ENCODE assay signal across 10 mouse cellular contexts in the genomic region with DNA sequence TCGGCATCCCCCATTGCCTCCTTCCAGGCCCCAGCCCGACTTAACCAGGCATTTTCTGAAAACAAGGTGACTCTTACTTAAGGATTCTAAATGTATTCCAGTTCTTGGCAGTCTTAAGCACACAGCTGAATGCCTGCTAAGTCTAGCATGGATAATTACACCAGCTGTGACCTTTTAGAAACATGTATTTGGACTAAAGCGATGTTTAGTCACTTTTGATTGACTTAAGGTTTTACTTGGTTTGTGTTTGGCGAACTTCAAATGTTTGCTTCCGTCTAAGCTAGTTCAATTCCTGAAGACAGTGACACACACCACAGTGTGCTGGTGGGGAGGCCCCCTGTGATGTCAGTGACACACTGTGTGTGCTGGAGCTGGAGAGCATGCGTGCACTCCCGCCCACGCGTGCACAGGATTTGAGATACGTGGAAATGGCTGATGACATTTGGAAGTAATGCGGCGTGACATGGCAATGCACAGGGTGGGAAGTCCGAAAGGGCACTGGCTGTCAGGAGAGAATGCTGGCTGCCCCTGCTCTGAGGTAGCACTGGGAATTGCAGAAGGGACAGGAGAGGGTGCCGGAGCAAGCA.
DNase-seq lines count a peak whose midpoint lies in the region; ATAC-seq and TF ChIP-seq lines count a peak whose summit lies in the region.
"Had no signal": no experiment of that assay in that cellular context is flagged by ENCODE, and none has a peak within 500 bp of the region (broad histone marks: within the 10 kb centered on the region; RNA-seq: fewer than 3 reads in every experiment).

No protein-coding gene starts in this region.

- H3K27me3 ChIP-seq in hindbrain, embryonic 14.5 days (ENCODE audit: control insufficient read depth, insufficient read depth, low read length) = no peaks in the 10 kb centered on the region
- H3K27me3 ChIP-seq in hindbrain, embryonic 13.5 days = no peaks in the 10 kb centered on the region
- H3K27me3 ChIP-seq in midbrain, embryonic 11.5 days (ENCODE audit: control insufficient read depth, insufficient read depth, low read length) = no peaks in the 10 kb centered on the region
- no peaks in the 10 kb centered on the region for H3K27me3 ChIP-seq in midbrain, embryonic 14.5 days (ENCODE audit: control insufficient read depth, insufficient read depth, low read length)
- no peaks in the 10 kb centered on the region for H3K27me3 ChIP-seq in liver, postnatal 0 days (ENCODE audit: insufficient read depth, low read length)

- peaks cover 10% of the 10 kb centered on the region; the same call in 1 of the 2 replicates for H3K4me1 ChIP-seq in hindbrain, embryonic 14.5 days (replicated peaks; ENCODE audit: control insufficient read depth, insufficient read depth, low read length)
- H3K4me1 ChIP-seq in hindbrain, embryonic 13.5 days (replicated peaks) = peaks cover 20% of the 10 kb centered on the region
- no peaks in the 10 kb centered on the region; the same call in 1 of the 2 replicates for H3K4me1 ChIP-seq in midbrain, embryonic 11.5 days (ENCODE audit: control insufficient read depth, insufficient read depth, low read length)
- H3K4me1 ChIP-seq in midbrain, embryonic 14.5 days (ENCODE audit: control insufficient read depth, insufficient read depth, low read length) = peaks cover 4% of the 10 kb centered on the region; the same call in 1 of the 2 replicates
- H3K4me1 ChIP-seq in olfactory bulb, adult 2 months (ENCODE audit: control insufficient read depth, insufficient read depth, low read length) = peaks cover 16% of the 10 kb centered on the region
- no peaks in the 10 kb centered on the region for H3K4me1 ChIP-seq in liver, postnatal 0 days (ENCODE audit: insufficient read depth)

- H3K27ac ChIP-seq in hindbrain, embryonic 14.5 days = no peak overlapping the region; the same call in 1 of the 2 replicates
- H3K27ac ChIP-seq in hindbrain, embryonic 13.5 days = no peak overlapping the region; the same call in 1 of the 2 replicates
- no peak overlapping the region for H3K27ac ChIP-seq in midbrain, embryonic 11.5 days (ENCODE audit: low read depth, low read length)
- H3K27ac ChIP-seq in midbrain, embryonic 14.5 days (replicated peaks; ENCODE audit: low read depth, low read length) = no peak overlapping the region
- H3K27ac ChIP-seq in olfactory bulb, adult 2 months (ENCODE audit: insufficient read depth, low read depth, low read length) = peak overlapping the region; percentile 54; the same call in 1 of the 2 replicates
- no peak overlapping the region for H3K27ac ChIP-seq in liver, postnatal 0 days (ENCODE audit: low read depth)

- TF ChIP-seq POLR2A in olfactory bulb, adult 2 months (IDR thresholded peaks at IDR 0.05; ENCODE audit: insufficient read depth, low read depth, low read length) = no peak

- H3K9ac ChIP-seq in hindbrain, embryonic 14.5 days = no peak overlapping the region
- H3K9ac ChIP-seq in hindbrain, embryonic 13.5 days = no peak overlapping the region
- no peak overlapping the region for H3K9ac ChIP-seq in midbrain, embryonic 11.5 days (ENCODE audit: low read length)
- H3K9ac ChIP-seq in midbrain, embryonic 14.5 days (replicated peaks; ENCODE audit: low read length) = no peak overlapping the region
- H3K9ac ChIP-seq in liver, postnatal 0 days (replicated peaks) = no peak overlapping the region

- no peaks in the 10 kb centered on the region for H3K36me3 ChIP-seq in hindbrain, embryonic 14.5 days (replicated peaks; ENCODE audit: control insufficient read depth, insufficient read depth)
- H3K36me3 ChIP-seq in hindbrain, embryonic 13.5 days = no peaks in the 10 kb centered on the region
- no peaks in the 10 kb centered on the region for H3K36me3 ChIP-seq in midbrain, embryonic 11.5 days (ENCODE audit: control insufficient read depth, insufficient read depth, low read length)
- no peaks in the 10 kb centered on the region for H3K36me3 ChIP-seq in midbrain, embryonic 14.5 days (ENCODE audit: control insufficient read depth, insufficient read depth, low read length)
- H3K36me3 ChIP-seq in liver, postnatal 0 days (replicated peaks; ENCODE audit: insufficient read depth, low read length) = no peaks in the 10 kb centered on the region

- no peak overlapping the region for H3K4me2 ChIP-seq in hindbrain, embryonic 14.5 days (replicated peaks)
- H3K4me2 ChIP-seq in hindbrain, embryonic 13.5 days = no peak overlapping the region
- H3K4me2 ChIP-seq in midbrain, embryonic 11.5 days = no peak overlapping the region
- no peak overlapping the region for H3K4me2 ChIP-seq in midbrain, embryonic 14.5 days (ENCODE audit: low read length)
- no peak overlapping the region for H3K4me2 ChIP-seq in liver, postnatal 0 days (ENCODE audit: low read depth, low read length)

- WGBS in hindbrain, embryonic 14.5 days = 55% methylated on average over 14 of the region's 14 CpGs
- 59% methylated on average over 14 of the region's 14 CpGs for WGBS in hindbrain, embryonic 13.5 days
- 78% methylated on average over 14 of the region's 14 CpGs for WGBS in midbrain, embryonic 11.5 days
- 61% methylated on average over 14 of the region's 14 CpGs for WGBS in midbrain, embryonic 14.5 days
- 34% methylated on average over 14 of the region's 14 CpGs for WGBS in olfactory bulb, adult 2 months
- 83% methylated on average over 14 of the region's 14 CpGs for WGBS in liver, postnatal 0 days (ENCODE audit: insufficient replicate concordance)

- no peak for ATAC-seq in hindbrain, embryonic 14.5 days (ENCODE audit: low FRiP score)
- ATAC-seq in hindbrain, embryonic 13.5 days (ENCODE audit: low FRiP score) = no peak
- no peak for ATAC-seq in midbrain, embryonic 11.5 days (ENCODE audit: low FRiP score)
- no peak for ATAC-seq in midbrain, embryonic 14.5 days (ENCODE audit: low FRiP score, low TSS enrichment)
- ATAC-seq in liver, postnatal 0 days = no peak
- ATAC-seq: intestine, postnatal 0 days had no signal

- H3K9me3 ChIP-seq in hindbrain, embryonic 14.5 days (ENCODE audit: control insufficient read depth, low read length) = no peaks in the 10 kb centered on the region
- H3K9me3 ChIP-seq in hindbrain, embryonic 13.5 days = no peaks in the 10 kb centered on the region
- no peaks in the 10 kb centered on the region for H3K9me3 ChIP-seq in midbrain, embryonic 11.5 days (ENCODE audit: control insufficient read depth, low read length)
- H3K9me3 ChIP-seq in midbrain, embryonic 14.5 days (ENCODE audit: control insufficient read depth, low read length) = no peaks in the 10 kb centered on the region
- no peaks in the 10 kb centered on the region for H3K9me3 ChIP-seq in liver, postnatal 0 days (ENCODE audit: low read length)

- TF ChIP-seq EP300 in liver, postnatal 0 days (IDR thresholded peaks at IDR 0.05; ENCODE audit: low read depth) = no peak

- H3K4me3 ChIP-seq in hindbrain, embryonic 14.5 days (replicated peaks; ENCODE audit: low read length) = no peak overlapping the region
- no peak overlapping the region for H3K4me3 ChIP-seq in hindbrain, embryonic 13.5 days
- H3K4me3 ChIP-seq in midbrain, embryonic 11.5 days (ENCODE audit: low read depth, low read length) = no peak overlapping the region
- no peak overlapping the region for H3K4me3 ChIP-seq in midbrain, embryonic 14.5 days (replicated peaks; ENCODE audit: low read depth, low read length)
- no peak overlapping the region for H3K4me3 ChIP-seq in olfactory bulb, adult 2 months (ENCODE audit: insufficient read depth, low read depth, low read length)
- H3K4me3 ChIP-seq in liver, postnatal 0 days (ENCODE audit: low read depth, low read length) = no peak overlapping the region

- no peak for TF ChIP-seq CTCF in olfactory bulb, adult 2 months (IDR thresholded peaks at IDR 0.05; ENCODE audit: insufficient read depth, low read depth, low read length)
- TF ChIP-seq CTCF in liver, postnatal 0 days (IDR thresholded peaks at IDR 0.05; ENCODE audit: low read depth) = no peak

- DNase-seq in cerebellum, postnatal 10 days = peak; percentile 47 to 49
- no peak for DNase-seq in cerebellum, adult 9-10 months
- peak; percentile 34 for DNase-seq in hindbrain, embryonic 14.5 days (ENCODE audit: low spot score)
- DNase-seq in midbrain, embryonic 11.5 days (ENCODE audit: low spot score, missing footprints) = peak; percentile 86
- DNase-seq in midbrain, embryonic 14.5 days = no peak
- no peak for DNase-seq in liver, postnatal 0 days
- DNase-seq: lung, adult 18-20 months had no signal

Comparison
In these comparisons a context has a peak if more than half of its experiments do, and no peak if none do; other contexts are left out.
1. DNase-seq: peak in cerebellum, postnatal 10 days (2 of 2), hindbrain, embryonic 14.5 days (single experiment) and midbrain, embryonic 11.5 days (single experiment); none in cerebellum, adult 9-10 months (single experiment), midbrain, embryonic 14.5 days (single experiment) and liver, postnatal 0 days (single experiment).